Mouse (Mus musculus) WW6 (cell line): ENCODE measurements around the gene Cenpc1.
A peak's percentile ranks its signal among the peaks of the same experiment; 100 is the strongest.

Source experiments
- DNase-seq: peaks from one replicate; pipeline ENCODE4 v3.0.0-alpha.2; 2013; ENCODE audit warnings: low read depth, low spot score

Cenpc1 gene

DNA sequence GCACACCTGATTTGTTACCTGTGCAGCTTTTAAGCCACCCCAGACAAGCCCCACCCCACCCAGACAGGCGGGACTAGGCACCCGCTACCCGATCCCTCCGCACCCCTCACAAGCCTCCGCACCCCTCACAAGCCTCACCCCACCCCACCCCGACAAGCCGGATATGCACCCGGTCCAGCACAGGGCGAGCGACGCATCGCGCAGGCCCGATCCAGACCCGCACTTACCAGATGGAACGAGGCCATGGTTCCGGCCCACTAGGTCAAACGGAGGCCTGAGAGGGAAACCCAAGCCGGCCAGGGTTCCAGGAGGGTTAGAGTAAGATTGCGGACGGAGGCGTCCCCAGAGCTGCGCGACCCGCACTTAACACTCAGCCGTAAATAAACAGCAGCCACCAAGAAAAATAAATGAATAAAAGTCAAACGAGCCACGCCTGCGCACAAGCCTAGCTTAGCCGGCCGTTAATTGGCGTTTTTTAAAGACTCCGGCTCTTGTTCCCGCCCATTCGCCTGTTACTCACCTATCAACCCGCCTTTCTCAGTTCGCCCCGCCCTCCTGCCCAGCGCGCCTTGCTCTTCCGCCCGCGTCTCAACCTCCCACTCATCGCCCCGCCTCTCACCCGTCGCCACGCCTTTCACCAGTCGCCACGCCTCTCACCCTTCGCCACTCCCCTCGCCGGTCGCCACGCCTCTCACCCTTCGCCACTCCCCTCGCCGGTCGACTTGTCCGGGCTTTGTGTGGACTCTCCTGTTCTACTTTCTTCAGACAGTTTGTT lies at the start of gene Cenpc1:
Cenpc1 (minus strand) TSS at position 483 of the 775 bp plus-strand sequence.
- DNase-seq = peak; percentile 91

DNA sequence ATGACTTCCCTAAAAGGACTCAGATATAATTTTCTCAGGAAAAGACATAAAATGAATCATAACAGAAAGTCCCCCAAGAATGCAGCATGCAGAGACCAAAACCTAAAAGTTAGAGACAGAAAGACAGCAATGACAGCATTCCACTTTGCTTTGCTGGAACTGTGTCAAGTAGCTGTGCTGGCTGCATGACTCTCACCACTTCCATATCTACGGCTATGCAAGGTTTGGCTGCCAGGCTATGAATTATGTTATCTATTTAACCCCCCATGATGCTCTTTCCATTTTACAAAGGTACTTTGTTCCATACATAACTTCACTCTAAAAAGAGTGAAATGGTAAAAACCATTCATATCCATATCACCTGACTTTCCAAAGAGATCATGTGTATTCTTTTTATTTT lies 48.6 kb upstream of the Cenpc1 start:
- no peak for DNase-seq

DNA sequence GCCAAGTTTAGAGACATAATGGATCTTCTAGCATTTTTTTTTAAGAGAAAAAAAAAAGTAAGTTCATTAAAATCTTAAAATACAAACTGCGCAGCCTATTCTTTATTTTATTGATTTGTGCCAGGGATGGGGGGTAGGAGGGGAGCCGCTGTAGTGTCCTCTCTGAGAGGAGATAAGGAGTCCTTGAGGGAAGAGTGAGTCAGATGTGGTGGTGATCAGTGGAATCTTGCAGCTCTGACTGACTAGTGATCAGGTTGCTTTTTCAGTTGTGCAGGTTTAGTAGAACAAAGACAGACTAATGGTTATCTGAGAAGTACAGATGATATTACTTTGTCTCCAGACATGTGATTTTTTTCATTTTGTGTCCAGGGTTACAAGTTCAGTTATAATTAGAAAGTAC lies 47.7 kb upstream of the Cenpc1 start:
- no peak for DNase-seq

DNA sequence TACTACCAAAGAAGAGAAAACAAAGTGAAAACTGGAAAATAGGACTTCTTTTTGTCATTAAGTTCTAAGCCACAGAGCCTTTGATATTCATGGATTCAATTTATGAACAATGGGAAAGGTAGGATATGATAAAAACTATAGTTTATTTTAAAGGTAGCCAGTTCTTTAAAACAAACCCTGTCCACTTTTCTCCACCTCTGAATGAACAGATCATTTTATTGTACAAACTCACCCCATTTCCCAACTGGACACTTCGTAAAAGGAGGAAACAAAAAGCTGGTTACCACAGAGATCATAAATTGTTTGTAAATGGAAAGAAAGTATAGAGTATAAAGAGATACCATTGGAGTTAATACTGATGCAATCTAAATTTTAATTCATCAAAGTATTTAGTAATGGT lies 45.7 kb upstream of the Cenpc1 start:
- no peak for DNase-seq

GRCm38 (mm10) chr5:86106610-86107009 lies 41.2 kb upstream of the Cenpc1 start:
- DNase-seq = no peak

- no peak for DNase-seq
These were observed 36.8 kb upstream of the Cenpc1 start for GRCm38 (mm10) chr5:86102176-86102575.

DNA sequence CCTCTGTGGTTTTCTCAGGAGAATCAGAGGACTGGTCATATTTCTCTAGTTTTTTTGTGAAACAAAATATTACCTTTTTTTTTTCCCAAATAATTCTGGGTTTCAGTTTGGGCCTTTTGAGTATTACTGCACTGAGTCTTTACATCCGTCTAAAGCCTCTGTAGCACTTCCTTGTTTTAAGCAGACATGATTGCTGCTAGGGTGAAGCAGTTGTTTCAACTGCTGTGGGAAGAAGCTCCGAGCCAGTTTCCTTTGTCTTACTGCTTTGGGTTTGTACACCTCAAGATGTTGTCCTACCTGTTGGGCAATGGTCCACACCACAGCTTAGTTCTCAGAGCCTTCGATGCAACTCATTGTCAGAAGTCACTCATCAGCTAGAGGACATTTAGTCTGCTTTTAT lies 35.2 kb upstream of the Cenpc1 start:
- DNase-seq = no peak

GRCm38 (mm10) chr5:86098988-86099387 lies 33.6 kb upstream of the Cenpc1 start:
- no peak for DNase-seq

DNA sequence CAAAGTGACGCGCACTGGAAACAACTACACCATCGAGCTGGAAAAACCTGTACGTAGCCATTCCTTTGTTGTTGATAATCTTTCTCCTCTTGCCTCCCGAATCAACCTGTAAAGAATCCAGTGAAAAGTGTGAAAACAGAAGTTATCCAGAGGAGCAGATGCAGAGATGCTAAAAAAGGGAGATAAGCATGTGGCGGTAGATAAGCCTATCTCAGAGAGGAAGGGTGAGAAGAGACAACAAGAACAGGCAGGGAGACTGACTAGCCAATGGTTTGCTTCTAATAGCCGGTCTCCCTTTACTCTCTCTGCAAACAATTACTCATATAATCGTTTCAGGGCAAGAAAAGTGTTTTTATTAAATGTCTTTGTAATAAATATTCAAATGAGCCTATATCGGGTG lies 29.4 kb upstream of the Cenpc1 start:
- no peak for DNase-seq

GRCm38 (mm10) chr5:86086751-86087150 lies 21.4 kb upstream of the Cenpc1 start:
- no peak for DNase-seq

GRCm38 (mm10) chr5:86084979-86085378 lies 19.6 kb upstream of the Cenpc1 start:
- DNase-seq = no peak

DNA sequence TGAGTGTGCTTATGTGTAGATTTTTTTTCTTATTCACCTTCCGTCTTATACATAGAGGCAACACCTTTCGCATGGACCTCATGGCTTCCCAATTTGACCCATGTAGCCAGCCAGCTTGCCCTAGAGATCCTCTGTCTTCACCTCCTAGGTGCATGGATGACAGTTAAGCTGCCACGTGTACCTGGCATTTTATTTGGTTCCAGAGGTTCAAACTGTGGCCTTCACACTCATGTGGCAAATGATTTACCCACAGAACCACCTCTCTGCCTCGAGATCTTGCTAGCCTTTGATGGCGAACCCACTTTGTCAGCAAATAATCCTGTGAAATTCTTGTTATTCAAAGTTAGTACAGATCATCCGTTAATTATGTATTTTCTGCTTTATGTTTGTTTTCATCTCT lies 18.6 kb upstream of the Cenpc1 start:
- no peak for DNase-seq

DNA sequence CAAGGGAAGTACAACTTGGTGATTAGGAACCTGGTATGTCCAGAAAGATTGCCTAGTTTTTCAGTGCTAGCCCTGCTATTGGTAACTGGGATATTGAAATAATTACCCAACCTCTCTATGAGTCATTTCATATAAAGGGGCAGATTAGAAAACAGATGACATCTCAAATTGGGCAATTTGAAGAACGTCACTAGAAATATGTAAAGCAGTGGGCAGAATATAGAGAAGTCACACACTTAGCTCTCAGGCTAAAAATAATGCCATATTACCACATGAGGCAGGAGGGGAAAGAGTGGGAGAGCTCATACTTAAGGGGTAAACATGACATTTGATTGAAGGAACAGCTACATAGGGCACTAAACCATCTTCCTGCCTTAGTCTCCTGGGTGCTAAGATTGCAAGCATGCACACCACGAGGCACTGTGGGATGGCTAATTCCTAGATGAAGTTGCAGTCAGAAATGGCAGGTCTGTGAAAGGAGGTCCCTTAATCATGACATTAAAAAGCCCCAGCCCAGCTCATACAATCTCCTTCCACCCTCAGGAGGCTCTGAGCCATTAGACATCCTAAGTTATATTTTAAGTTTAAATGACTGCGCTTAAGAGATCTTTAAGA lies 13.4 kb upstream of the Cenpc1 start:
- DNase-seq = no peak

DNA sequence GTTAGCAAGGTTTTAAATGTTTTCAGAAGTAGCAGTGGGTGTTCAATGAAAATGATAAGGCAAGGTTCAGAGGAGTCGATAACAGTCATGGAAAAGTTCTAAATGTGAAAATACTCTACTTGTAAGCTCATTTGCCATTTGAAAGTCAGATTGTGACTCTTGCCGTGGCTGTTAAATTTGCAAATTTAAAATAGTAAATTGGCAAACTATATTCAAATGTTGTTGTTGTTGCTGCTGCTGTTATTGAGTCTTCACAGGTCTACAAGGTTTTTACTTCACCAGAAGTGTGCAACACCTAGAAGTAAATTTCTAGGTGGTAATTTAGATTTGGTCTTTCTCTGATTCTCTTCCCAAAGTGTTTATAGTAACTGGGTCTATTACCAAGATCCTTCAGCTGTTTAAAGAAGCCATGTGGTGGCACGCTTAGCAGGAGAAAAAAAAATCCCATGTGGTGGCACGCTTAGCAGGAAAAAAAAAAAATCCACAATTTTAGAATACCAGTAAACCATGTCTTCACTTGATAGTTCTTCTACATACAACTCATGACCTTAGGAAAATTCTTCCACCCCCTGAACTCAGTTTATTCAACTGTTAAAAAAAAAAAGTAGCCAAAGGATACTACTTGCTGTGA lies 7.5 kb upstream of the Cenpc1 start:
- no peak for DNase-seq

DNA sequence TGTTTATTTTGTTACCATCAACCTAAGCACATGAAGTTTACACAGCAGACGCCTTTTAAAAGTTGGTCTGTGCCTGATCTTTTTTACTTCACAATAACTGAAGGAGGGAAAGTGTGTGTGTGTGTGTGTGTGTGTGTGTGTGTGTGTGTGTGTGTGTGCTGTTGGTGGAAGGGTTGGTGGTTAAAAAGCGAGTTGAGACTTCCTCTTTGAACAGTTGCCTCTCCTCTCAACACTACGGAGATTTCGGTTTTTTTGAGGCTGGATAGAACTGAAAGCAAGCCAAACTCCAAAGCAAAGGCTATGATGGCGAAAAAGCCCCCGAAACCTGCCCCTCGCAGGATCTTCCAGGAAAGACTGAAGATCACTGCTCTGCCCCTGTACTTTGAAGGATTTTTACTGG lies 6.2 kb upstream of the Cenpc1 start, which contains the start of gene Stap1:
Stap1 (plus strand) TSS at position 209 of the 400 bp plus-strand sequence.
- no peak for DNase-seq

DNA sequence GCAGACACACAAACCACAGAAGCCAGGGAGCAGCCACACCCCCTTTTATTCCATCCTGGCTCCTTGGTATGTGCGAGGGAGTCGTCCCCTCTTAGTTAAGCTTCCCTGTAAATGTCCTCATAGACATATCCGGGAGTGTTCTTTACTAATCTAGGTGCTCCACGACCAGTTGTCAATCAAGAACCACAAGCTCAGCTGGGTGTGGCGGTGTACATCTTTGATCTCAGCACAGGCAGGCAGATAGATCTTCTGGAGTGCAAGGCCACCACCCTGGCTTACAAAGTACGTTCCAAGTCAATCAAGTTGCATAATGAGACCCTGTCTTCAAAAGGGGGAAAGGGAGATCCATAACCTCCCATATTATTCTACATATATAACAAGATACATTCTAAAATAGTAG lies 3.7 kb upstream of the Cenpc1 start:
- DNase-seq = no peak

DNA sequence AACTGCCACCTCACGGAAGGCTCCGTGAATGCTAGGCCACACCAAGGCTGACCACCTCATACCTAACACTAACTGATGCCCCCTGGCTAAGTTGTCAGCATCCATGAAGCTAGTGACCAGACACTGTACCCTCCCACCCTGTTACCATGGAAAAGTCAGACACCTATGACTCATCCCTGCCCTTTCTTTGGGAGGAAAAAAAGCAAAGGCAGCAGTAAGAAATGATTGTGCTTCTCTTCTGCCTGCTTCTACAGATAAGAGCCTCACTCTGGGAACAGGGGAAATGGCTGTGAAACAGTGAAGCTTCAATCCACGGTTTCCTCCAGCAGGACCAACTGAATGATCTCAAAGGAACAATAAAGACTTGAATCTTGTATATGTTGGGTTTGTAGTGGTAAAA lies 3.1 kb upstream of the Cenpc1 start:
- no peak for DNase-seq

DNA sequence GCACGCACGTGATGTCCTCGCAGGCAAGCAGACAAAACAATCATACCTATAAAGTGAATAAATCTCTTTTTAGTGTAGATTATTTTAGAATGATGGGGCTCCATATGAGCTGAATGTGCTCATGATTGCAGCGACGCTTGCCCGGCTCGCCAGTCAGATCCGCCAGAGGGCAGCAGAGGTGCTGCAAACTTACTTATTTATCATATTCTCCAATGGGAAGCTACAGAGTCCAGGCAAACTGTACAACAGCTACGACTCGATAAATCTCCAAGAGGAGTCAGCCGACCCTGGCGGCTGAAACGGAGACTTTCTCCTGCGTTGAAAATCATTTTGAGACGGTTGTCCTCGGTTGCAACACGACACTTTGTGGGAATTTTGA lies 1.2 kb upstream of the Cenpc1 start:
- peak; percentile 54 for DNase-seq

GRCm38 (mm10) chr5:86065876-86066550 lies 630 bp upstream of the Cenpc1 start:
- DNase-seq = no peak

GRCm38 (mm10) chr5:86063501-86063900 lies 1.9 kb downstream of the Cenpc1 start:
- DNase-seq = no peak

DNA sequence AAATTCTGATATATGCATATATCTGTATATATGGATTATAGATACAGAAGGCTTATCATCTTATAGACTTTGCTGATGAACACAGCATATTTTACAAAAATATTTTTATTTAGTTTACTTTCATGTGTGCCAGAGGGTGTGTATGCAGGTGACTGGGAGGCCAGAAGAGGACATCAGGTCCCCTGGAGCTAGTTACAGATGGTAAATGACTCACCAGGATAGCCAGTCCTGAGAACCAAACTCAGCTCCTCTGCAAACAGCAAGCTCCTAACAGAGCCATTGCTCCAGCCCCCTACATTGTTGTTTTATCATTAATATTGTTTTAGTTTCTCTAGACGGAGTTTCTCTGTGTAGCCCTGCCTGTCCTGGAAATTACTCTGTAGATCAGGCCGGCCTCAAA lies 35.6 kb downstream of the Cenpc1 start:
- DNase-seq = no peak
